ENCODE assay signal across 13 mouse cellular contexts in the genomic region with DNA sequence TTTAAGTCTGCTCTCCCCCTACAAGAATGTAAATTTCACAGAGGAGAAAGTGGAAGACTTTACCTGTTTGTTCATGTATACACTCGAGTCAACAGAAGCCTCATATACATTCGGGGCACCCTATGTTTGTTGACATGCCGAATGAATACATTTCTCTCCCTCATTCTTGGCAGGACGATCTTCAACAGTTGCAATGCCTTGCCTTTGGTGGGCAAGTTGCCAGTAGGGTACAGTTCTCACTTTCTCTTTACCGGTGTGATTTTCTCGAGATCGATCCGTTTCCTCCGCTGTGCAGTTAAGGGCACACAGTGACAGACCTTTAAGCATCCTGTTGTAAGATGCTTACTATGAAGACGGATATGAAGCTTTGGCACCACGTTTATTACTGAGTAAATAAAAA. TPM values are rescaled to one million over a fixed set of nuclear protein-coding genes. Genes with fewer than 3 reads are reported as not detected.
DNase-seq lines count a peak whose midpoint lies in the region; ATAC-seq and TF ChIP-seq lines count a peak whose summit lies in the region.
"Had no signal": no experiment of that assay in that cellular context is flagged by ENCODE, and none has a peak within 500 bp of the region (broad histone marks: within the 10 kb centered on the region; RNA-seq: fewer than 3 reads in every experiment).

No protein-coding gene starts in this region.

- no peak overlapping the region for H3K4me3 ChIP-seq in hindbrain, postnatal 0 days (ENCODE audit: low read length)
- H3K4me3 ChIP-seq in hindbrain, embryonic 16.5 days (ENCODE audit: low read length): no peak overlapping the region
- H3K4me3 ChIP-seq in intestine, embryonic 16.5 days (ENCODE audit: low read length): no peak overlapping the region

- TF ChIP-seq POLR2A in brain, embryonic 14.5 days (IDR thresholded peaks at IDR 0.05; ENCODE audit: borderline replicate concordance, extremely low read depth, insufficient read depth, insufficient read length, poor library complexity, severe bottlenecking): no peak

- no peaks in the 10 kb centered on the region for H3K9me3 ChIP-seq in hindbrain, postnatal 0 days (ENCODE audit: low read length)
- H3K9me3 ChIP-seq in hindbrain, embryonic 16.5 days (ENCODE audit: control insufficient read depth, low read length): no peaks in the 10 kb centered on the region
- H3K9me3 ChIP-seq in intestine, embryonic 16.5 days (ENCODE audit: control insufficient read depth, low read length): no peaks in the 10 kb centered on the region
- H3K9me3 ChIP-seq: heart, embryonic 12.5 days had no signal

- 52% methylated on average over 11 of the region's 11 CpGs for WGBS in hindbrain, postnatal 0 days
- 64% methylated on average over 11 of the region's 11 CpGs for WGBS in hindbrain, embryonic 16.5 days
- 77% methylated on average over 11 of the region's 11 CpGs for WGBS in intestine, embryonic 16.5 days

- TF ChIP-seq CTCF in hindbrain, postnatal 0 days (IDR thresholded peaks at IDR 0.05; ENCODE audit: low read depth): no peak
- no peak for TF ChIP-seq CTCF in brain, embryonic 14.5 days (IDR thresholded peaks at IDR 0.05; ENCODE audit: borderline replicate concordance, extremely low read depth, insufficient read depth, insufficient read length)

- no peak overlapping the region for H3K9ac ChIP-seq in hindbrain, postnatal 0 days (replicated peaks; ENCODE audit: low read length)
- no peak overlapping the region for H3K9ac ChIP-seq in hindbrain, embryonic 16.5 days (ENCODE audit: low read depth, low read length)
- no peak overlapping the region for H3K9ac ChIP-seq in intestine, embryonic 16.5 days (ENCODE audit: low read depth, low read length)
- H3K9ac ChIP-seq: heart, embryonic 12.5 days had no signal

- peak; percentile 34 for DNase-seq in cerebellum, adult 11-12 months
- DNase-seq in cerebellum, postnatal 4 days (ENCODE audit: low spot score in 2 of 2): no peak
- peak; percentile 5 for DNase-seq in hindbrain, postnatal 0 days (ENCODE audit: low spot score)
- peak; percentile 58 for DNase-seq in CD4-positive helper T cell, adult 2 months (ENCODE audit: low read depth, low spot score)
- peak; percentile 55 for DNase-seq in brain, embryonic 14.5 days (ENCODE audit: low read depth)
- no peak for DNase-seq in gastrocnemius, adult 8-10 months (ENCODE audit: low spot score in 2 of 2)
- DNase-seq: gastrocnemius, postnatal 10 days; layer of hippocampus, postnatal 36 days; lung, adult 2 months; thymus, adult 18-20 months had no signal

- no peaks in the 10 kb centered on the region for H3K4me1 ChIP-seq in hindbrain, postnatal 0 days (ENCODE audit: insufficient read depth, low read length)
- H3K4me1 ChIP-seq in hindbrain, embryonic 16.5 days (ENCODE audit: control insufficient read depth, insufficient read depth, low read depth, low read length): peaks cover 8% of the 10 kb centered on the region
- 0 out of 2 replicates have a peak, but pooled peaks cover 3% of the 10 kb centered on the region for H3K4me1 ChIP-seq in intestine, embryonic 16.5 days (ENCODE audit: control insufficient read depth, insufficient read depth, low read length)
- H3K4me1 ChIP-seq: heart, embryonic 12.5 days had no signal

- H3K27me3 ChIP-seq in hindbrain, postnatal 0 days (ENCODE audit: insufficient read depth, low read length): no peaks in the 10 kb centered on the region
- H3K27me3 ChIP-seq in hindbrain, embryonic 16.5 days (replicated peaks; ENCODE audit: control insufficient read depth, insufficient read depth, low read length): peaks cover 15% of the 10 kb centered on the region
- peaks cover 2% of the 10 kb centered on the region; the same call in 1 of the 2 replicates for H3K27me3 ChIP-seq in intestine, embryonic 16.5 days (replicated peaks; ENCODE audit: control insufficient read depth, insufficient read depth, low read length)

- no peaks in the 10 kb centered on the region for H3K36me3 ChIP-seq in hindbrain, postnatal 0 days (ENCODE audit: insufficient read depth, low read length)
- H3K36me3 ChIP-seq in hindbrain, embryonic 16.5 days (ENCODE audit: control insufficient read depth, insufficient read depth, low read length): no peaks in the 10 kb centered on the region
- H3K36me3 ChIP-seq in intestine, embryonic 16.5 days (ENCODE audit: control insufficient read depth, insufficient read depth, low read length): no peaks in the 10 kb centered on the region
- H3K36me3 ChIP-seq: heart, embryonic 12.5 days had no signal

- no peak for ATAC-seq in hindbrain, postnatal 0 days
- no peak for ATAC-seq in hindbrain, embryonic 16.5 days
- no peak for ATAC-seq in intestine, embryonic 16.5 days

- no peak overlapping the region for H3K27ac ChIP-seq in hindbrain, postnatal 0 days
- H3K27ac ChIP-seq in hindbrain, embryonic 16.5 days (ENCODE audit: low read depth, low read length): no peak overlapping the region
- no peak overlapping the region for H3K27ac ChIP-seq in intestine, embryonic 16.5 days (ENCODE audit: low read length)

- H3K4me2 ChIP-seq in hindbrain, postnatal 0 days (ENCODE audit: low read depth, low read length): peak overlapping the region; percentile 100; the same call in 1 of the 2 replicates
- H3K4me2 ChIP-seq in hindbrain, embryonic 16.5 days (ENCODE audit: low read length): no peak overlapping the region
- H3K4me2 ChIP-seq in intestine, embryonic 16.5 days (ENCODE audit: low read depth, low read length): no peak overlapping the region

RNA-seq across cellular contexts. Expression of a gene that starts 2.1 kb away (rescaled TPM):
- total RNA-seq in hindbrain, postnatal 0 days (2014; rRNA removed): 2.9 and 8.5 TPM in 2 replicates
- 7.6 and 7.7 TPM in 2 replicates for polyA plus RNA-seq in hindbrain, postnatal 0 days (2015; fragmentation: Nextera tagmentation; extraction: Ambion mirVana)
- 6.6 and 7.2 TPM in 2 replicates for polyA plus RNA-seq in hindbrain, embryonic 16.5 days (2015; fragmentation: Nextera tagmentation; extraction: Ambion mirVana)
- 5.4 and 6.0 TPM in 2 replicates for polyA plus RNA-seq in brain, embryonic 14.5 days (2012; rRNA removed)
- 10 to 100 TPM; 43.6 to 49.1 (median 44.8) TPM for total RNA-seq in gastrocnemius, adult 8-10 months (2022)
- polyA plus RNA-seq in intestine, embryonic 16.5 days (2015; fragmentation: Nextera tagmentation; extraction: Ambion mirVana): 17.0 and 17.9 TPM in 2 replicates

Comparison
In these comparisons a context has a peak if more than half of its experiments do, and no peak if none do; other contexts are left out.
1. DNase-seq: peak in cerebellum, adult 11-12 months (single experiment), hindbrain, postnatal 0 days (single experiment), CD4-positive helper T cell, adult 2 months (single experiment) and brain, embryonic 14.5 days (single experiment); none in cerebellum, postnatal 4 days (0 of 2) and gastrocnemius, adult 8-10 months (0 of 2).